In the genomic region with DNA sequence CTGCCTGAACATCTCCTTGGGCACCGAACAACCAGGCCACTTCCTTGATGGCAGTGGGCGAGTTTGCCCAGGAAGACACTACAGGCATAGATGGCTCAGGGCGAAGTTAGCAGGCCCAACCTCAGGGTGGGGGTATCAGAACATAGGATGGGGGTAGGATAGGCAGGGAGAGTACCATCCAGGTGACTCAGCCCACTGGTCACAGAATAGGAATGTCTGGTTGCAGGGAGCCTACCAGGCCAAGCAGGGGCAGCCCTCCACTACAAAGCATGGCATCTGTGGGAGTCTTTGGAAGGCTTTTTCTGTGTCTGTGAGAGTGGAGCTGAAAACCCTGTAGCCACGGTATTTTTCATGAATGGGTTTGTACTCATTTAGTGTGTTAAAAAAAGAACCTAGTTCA, we compare ENCODE assay signal across 25 mouse cellular contexts. TPM values are rescaled to one million over a fixed set of nuclear protein-coding genes. Genes with fewer than 3 reads are reported as not detected.
"Had no signal": no experiment of that assay in that cellular context is flagged by ENCODE, and none has a peak within 500 bp of the region (broad histone marks: within the 10 kb centered on the region; RNA-seq: fewer than 3 reads in every experiment).

No protein-coding gene starts in this region.

- H3K4me2 ChIP-seq: lung, embryonic 14.5 days; midbrain, embryonic 12.5 days; neural tube, embryonic 13.5 days; neural tube, embryonic 15.5 days; stomach, embryonic 15.5 days had no signal

- H3K27ac ChIP-seq: midbrain, embryonic 10.5 days; midbrain, embryonic 12.5 days; neural tube, embryonic 13.5 days; neural tube, embryonic 15.5 days; stomach, embryonic 15.5 days; stomach, postnatal 0 days had no signal

- H3K36me3 ChIP-seq: midbrain, embryonic 10.5 days; midbrain, embryonic 12.5 days; neural tube, embryonic 13.5 days; neural tube, embryonic 15.5 days; stomach, embryonic 15.5 days had no signal

- DNase-seq: lung, adult 18-20 months; lung, embryonic 14.5 days; lung, postnatal 10 days; lung, postnatal 4 days; midbrain, embryonic 14.5 days; retina, postnatal 1 day; right cerebral cortex, adult 18-20 months; right cerebral cortex, postnatal 14 days; thymus, adult 2 months; thymus, postnatal 25 days; thymus, postnatal 4 days had no signal

- H3K4me3 ChIP-seq: midbrain, embryonic 10.5 days; midbrain, embryonic 12.5 days; myocyte; neural tube, embryonic 13.5 days; neural tube, embryonic 15.5 days; stomach, embryonic 15.5 days had no signal

- H3K9me3 ChIP-seq: midbrain, embryonic 10.5 days; midbrain, embryonic 12.5 days; neural tube, embryonic 13.5 days; neural tube, embryonic 15.5 days; stomach, embryonic 15.5 days had no signal

- ATAC-seq: midbrain, embryonic 16.5 days had no signal

- H3K9ac ChIP-seq: lung, embryonic 14.5 days; midbrain, embryonic 12.5 days; neural tube, embryonic 13.5 days; neural tube, embryonic 15.5 days; stomach, embryonic 15.5 days had no signal

RNA-seq across cellular contexts. Expression of a gene that starts 3.3 kb away (rescaled TPM):
- total RNA-seq: megakaryocyte, adult 5-6 weeks; megakaryocyte-erythroid progenitor cell, adult 5-6 weeks had no signal
- polyA plus RNA-seq: lung, embryonic 14.5 days; lung, embryonic 16.5 days; midbrain, embryonic 10.5 days; midbrain, embryonic 12.5 days; midbrain, embryonic 14.5 days; myocyte; neural tube, embryonic 11.5 days; neural tube, embryonic 13.5 days; spleen, adult 2 months; stomach, embryonic 15.5 days; stomach, postnatal 0 days; urinary bladder, adult 2 months had no signal

RNA-seq across cellular contexts. Expression of a gene that starts 21.3 kb away (rescaled TPM):
- total RNA-seq: megakaryocyte, adult 5-6 weeks; megakaryocyte-erythroid progenitor cell, adult 5-6 weeks had no signal
- polyA plus RNA-seq: lung, embryonic 14.5 days; myocyte; stomach, postnatal 0 days had no signal

RNA-seq across cellular contexts. Expression of a gene that starts 25.2 kb away (rescaled TPM):
- total RNA-seq: megakaryocyte, adult 5-6 weeks; megakaryocyte-erythroid progenitor cell, adult 5-6 weeks had no signal
- polyA plus RNA-seq: lung, embryonic 14.5 days; midbrain, embryonic 10.5 days; midbrain, embryonic 12.5 days; midbrain, embryonic 14.5 days; midbrain, embryonic 16.5 days; myocyte; neural tube, embryonic 11.5 days; neural tube, embryonic 15.5 days; spleen, adult 2 months; stomach, postnatal 0 days had no signal
